Comparison of ENCODE assay signal across 29 mouse cellular contexts in genomic region chr7:92642358-92642757, GRCm38 (mm10). TPM values are rescaled to one million over a fixed set of nuclear protein-coding genes. Genes with fewer than 3 reads are reported as not detected.
"Had no signal": no experiment of that assay in that cellular context is flagged by ENCODE, and none has a peak within 500 bp of the region (broad histone marks: within the 10 kb centered on the region; RNA-seq: fewer than 3 reads in every experiment).

No protein-coding gene starts in this region.

- DNase-seq: cerebellum, adult 8-10 months; cerebellum, adult 9-10 months; cerebellum, adult 9-11 months; cerebellum, postnatal 10 days; cerebellum, postnatal 14 days; cerebellum, postnatal 25 days; cerebellum, postnatal 36 days; embryo, embryonic 11 days; forebrain, postnatal 0 days; gastrocnemius, adult 2 months; gastrocnemius, postnatal 10 days; gastrocnemius, postnatal 14 days; gastrocnemius, postnatal 25 days; gastrocnemius, postnatal 36 days; heart, adult 11 months; heart, adult 18-20 months; heart, adult 2 months had no signal

- H3K4me2 ChIP-seq: embryonic facial prominence, embryonic 12.5 days; embryonic facial prominence, embryonic 13.5 days; embryonic facial prominence, embryonic 15.5 days; forebrain, embryonic 12.5 days; forebrain, embryonic 13.5 days; forebrain, embryonic 15.5 days had no signal

- H3K27ac ChIP-seq: embryonic facial prominence, embryonic 10.5 days; embryonic facial prominence, embryonic 12.5 days; embryonic facial prominence, embryonic 13.5 days; embryonic facial prominence, embryonic 15.5 days; forebrain, embryonic 10.5 days; forebrain, embryonic 12.5 days; forebrain, embryonic 13.5 days; forebrain, embryonic 15.5 days; gastrocnemius, adult 2 months; heart, adult 2 months had no signal

- H3K9me3 ChIP-seq: embryonic facial prominence, embryonic 10.5 days; embryonic facial prominence, embryonic 12.5 days; embryonic facial prominence, embryonic 13.5 days; embryonic facial prominence, embryonic 15.5 days; forebrain, embryonic 10.5 days; forebrain, embryonic 12.5 days; forebrain, embryonic 13.5 days; forebrain, embryonic 15.5 days had no signal

- H3K4me3 ChIP-seq: embryonic facial prominence, embryonic 10.5 days; embryonic facial prominence, embryonic 12.5 days; embryonic facial prominence, embryonic 13.5 days; embryonic facial prominence, embryonic 15.5 days; erythroblast, embryonic 14.5 days; forebrain, embryonic 10.5 days; forebrain, embryonic 12.5 days; forebrain, embryonic 13.5 days; forebrain, embryonic 15.5 days; gastrocnemius, adult 2 months; heart, adult 2 months had no signal

- H3K27me3 ChIP-seq: embryonic facial prominence, embryonic 12.5 days; embryonic facial prominence, embryonic 13.5 days; embryonic facial prominence, embryonic 15.5 days; forebrain, embryonic 12.5 days; forebrain, embryonic 13.5 days; forebrain, embryonic 15.5 days had no signal

- H3K9ac ChIP-seq: embryonic facial prominence, embryonic 12.5 days; embryonic facial prominence, embryonic 13.5 days; embryonic facial prominence, embryonic 15.5 days; forebrain, embryonic 12.5 days; forebrain, embryonic 13.5 days; forebrain, embryonic 15.5 days; forebrain, postnatal 0 days had no signal

- ATAC-seq: forebrain, embryonic 13.5 days; forebrain, embryonic 14.5 days; forebrain, embryonic 15.5 days; forebrain, embryonic 16.5 days; forebrain, postnatal 0 days had no signal

RNA-seq across cellular contexts. Expression of gene Ankrd42, which starts 5.4 kb away (rescaled TPM):
- total RNA-seq: granulocyte monocyte progenitor cell, adult 5-6 weeks had no signal
